Mouse (Mus musculus) gastrocnemius, adult 8-10 months (tissue): Measurements from ENCODE around the gene Colq. TPM values are rescaled to one million over a fixed set of nuclear protein-coding genes. Genes with fewer than 3 reads are reported as not detected.

Source experiments
- DNase-seq, 2 experiments: peaks; one replicate each; pipeline ENCODE4 v3.0.0; 2022; ENCODE audit warnings: low spot score in 2 of 2
- total RNA-seq, 4 experiments: library from RNA; stranded (reverse); gene quantifications; 2 replicates each; pipeline ENCODE4 v1.2.4; 2022

Colq gene
- total RNA-seq, 4 experiments from 2014 or later, result 5.7 to 7.2 (median 6.1) TPM

DNA sequence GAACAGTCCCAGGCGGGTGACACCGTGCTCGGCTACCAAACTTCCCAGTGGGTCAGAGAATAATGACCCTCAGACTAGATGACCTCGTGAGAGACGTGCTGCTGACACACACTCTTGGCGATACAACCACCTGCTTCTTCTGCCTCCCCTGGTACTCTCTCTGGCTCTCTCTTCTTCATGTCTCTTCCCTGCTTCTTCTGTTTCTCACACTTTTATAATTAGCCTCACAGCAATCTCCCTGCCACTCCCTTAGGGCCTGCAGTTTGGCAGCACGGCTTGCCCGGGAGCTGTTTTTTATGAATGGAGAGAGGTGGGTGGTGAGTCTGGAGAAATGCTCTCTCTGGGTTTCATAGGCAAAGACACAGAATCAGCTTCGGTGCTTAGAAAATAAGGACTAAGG is 15.3 kb downstream of the Colq start:
- DNase-seq, result peak in 1 of 2 experiments; percentile 30

DNA sequence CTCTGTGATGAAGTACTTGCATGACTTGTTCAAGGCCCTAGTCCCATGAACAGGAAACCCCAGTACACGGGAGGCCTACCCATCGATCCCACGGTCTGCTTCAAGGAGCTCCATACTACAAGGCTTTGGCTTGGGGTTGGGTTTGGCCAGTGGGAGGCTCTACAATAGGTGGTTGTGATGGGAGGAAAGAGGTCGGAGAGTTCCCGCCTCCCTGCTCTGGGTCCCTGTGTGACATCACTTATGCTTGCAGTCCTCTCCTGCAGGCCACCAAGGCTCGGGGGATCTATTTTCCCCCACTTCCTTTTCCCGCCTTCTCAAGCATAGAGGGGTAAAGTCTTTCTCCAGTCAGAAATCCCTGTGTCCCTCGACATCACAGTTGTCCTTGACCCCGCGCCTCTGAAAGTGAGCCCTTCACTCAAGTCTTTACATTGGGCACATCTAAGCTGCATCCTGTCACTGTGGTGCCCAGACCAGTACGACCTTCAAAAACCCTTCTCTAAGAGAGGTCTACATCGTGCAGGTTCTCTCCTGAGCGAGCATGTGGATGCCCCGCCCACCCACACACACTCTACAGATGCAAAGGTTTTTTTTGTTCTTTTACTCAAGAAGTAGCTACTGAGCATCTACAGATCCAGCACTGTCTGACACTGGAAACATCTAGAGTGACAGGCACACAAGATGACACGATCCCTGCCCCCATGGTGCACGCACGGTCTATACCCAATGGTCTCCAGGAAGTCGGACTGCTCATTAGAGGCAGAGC is 16.1 kb downstream of the Colq start:
- no peak for DNase-seq

DNA sequence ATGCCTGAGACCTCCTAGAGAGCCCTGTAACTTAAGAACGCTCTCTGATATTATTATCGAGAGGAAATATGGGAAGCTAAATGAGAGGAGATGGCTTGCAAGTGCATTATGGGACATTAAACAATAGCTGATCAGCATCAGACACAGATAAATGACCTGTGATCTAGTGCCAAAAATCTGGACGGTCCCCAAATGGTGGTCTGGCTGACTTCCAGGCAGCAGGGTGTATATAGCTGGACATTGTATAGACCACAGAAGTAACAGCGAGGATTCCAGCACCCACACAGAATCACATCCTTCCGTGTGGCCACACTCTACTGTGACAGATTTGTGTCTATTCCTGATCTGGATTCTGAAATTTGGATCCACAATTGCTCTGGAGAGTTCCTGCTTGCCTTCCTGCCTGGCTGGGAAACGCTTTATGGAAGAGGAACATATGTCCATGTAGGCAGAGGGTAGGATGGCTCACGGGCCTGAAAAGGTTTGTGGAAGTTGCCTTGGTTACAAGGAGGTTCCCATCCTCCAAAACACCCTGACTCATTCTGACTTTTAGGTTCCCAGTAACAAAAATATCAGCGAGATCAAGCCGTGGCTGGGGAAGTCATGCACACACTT is 18.5 kb downstream of the Colq start:
- no peak for DNase-seq

DNA sequence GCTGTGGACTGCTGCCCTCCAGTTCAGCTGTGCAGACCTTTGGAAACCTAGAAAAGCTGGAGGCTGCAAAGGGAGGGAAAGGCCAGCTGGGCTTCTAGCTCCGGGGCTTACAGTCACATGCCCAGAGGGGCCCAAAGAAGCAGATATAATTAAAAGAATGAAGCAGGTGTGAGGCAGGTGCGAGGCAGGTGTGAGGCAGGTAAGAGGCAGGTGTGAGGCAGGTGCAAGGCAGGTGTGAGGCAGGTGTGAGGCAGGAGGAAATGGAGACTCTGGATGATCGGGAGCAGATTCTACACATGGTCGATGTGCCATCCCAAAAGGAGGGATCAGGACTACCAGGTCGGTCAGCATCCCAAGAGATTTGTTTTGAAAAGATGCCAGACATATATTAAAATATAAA is 19.7 kb downstream of the Colq start:
- no peak for DNase-seq

DNA sequence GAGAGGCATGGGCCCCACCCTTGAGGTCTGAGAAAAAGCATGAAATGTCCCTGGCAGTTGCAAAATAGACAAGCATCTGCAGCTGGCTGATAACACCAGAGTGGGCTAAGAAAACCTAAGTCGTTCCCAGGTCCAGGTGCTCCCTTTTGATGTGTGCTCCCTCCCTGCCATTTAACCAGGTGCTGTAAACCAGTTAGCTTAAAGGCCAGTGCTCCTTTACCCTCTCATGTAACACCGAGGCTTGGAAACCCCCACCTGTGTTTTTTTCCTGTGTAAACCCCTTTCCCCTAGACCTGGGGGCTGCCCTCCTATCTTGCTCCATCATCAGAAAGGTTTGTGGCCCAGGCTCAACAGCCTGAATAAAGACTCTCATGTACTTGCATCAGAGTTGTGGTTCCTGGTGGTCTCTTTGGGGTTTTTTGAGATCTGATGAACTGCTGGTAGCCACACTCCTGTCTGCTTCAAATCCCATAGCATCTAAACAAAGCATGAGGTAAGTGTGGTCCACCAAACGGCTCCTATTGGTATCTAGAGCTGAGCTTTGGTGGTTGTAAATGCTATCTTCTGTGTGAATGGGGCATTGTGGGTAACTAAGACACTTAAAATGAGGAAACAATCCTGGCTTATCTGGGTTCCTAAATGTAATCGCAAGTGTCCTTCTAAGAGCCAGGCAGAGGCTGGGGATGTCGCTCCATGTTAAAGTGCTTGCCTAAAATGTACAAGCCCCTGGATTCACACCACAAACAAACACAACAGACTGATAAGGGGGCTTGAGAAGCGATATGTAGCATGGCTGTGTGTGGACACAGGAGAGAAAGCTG is 20.8 kb downstream of the Colq start:
- DNase-seq, result no peak

DNA sequence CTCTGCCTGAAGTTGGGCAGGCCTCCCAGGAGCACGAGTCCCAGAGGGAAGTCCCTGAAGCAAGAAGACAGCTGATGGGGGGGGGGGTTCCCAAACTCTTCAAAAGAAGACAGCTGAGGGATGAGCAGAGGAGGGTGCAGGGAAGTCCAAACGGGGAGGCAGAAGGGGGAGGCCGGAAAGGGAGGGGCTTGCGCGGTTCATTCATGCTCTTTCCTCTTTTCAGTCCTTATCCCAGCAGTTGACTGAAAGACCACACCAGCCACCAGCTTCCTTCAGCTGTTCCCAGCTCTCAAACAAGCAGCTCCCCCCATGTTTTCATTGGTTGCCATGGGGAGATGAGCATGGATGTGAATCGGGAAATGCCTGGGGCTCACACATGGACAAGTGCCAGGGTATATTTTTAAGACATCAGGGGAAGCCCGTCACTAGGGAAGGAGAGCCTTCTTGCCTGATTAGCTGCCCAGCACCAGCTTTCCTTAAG is 22.0 kb downstream of the Colq start:
- DNase-seq, result no peak

DNA sequence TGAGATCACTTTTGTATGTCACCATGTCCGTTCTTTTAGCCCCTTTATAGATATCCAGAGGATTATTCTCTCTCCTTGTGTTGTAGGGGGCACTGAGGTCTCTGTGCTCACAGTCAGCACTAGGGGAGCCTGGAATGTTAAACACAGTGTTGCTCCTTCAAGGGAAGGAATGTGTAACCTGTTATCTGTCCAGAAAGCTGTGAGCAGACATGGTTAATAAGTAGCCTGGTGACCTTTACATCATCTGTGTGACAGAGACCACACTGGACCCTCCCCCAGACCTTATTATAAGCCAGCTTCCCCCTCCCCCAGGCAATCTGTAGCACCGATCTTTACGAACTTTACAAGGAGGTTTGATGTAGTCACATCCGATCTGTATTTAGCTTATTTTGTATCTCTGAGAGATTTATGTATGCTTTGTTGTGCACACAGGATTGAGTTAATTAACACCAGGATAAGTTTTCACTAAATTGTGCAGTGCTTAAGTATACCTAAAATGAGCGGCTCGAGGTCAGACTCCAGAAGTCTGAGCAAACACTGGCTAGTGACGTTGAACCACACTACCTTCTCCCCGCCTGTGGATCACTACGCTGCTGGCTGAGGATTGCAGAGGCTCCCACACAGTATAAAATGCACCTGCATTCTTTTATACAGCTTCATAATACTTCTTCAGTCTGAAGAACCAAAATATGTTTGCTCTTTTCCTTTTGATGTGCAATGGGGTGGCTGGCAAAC is 25.5 kb downstream of the Colq start:
- no peak for DNase-seq

DNA sequence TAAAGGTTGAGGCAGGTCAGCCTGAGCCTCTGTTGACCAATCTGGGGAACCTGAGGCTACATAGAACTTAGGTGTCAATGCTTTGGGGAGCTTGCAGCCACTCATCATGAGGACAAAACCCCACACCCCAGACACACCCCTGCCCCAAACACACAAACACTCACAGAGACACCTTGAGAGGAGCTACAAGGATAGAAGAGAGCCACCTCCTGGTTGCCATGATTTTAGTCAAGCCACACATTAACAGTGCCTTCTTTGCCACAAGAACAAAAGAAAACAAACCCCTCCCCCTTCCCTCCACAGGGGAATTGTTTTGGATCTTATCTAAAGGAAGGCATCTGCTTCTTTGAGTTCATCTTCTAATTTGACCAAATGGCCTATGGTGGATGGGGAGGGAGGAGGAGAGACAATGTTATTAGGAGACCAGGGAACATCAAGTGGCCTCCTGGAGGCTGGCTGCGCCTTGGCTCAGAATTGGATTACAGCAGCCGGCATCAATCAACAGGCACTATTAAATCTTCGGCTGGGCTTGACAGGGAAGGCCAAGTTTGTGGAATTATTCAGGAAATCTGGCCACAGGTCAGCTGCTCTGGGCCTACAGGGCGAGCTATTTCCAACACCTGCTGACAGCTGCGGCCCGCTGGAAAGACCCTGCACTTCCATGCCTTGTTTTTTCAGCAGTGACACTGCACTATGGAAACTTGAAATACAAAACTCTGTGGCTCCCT is 26.5 kb downstream of the Colq start:
- DNase-seq, result peak in 1 of 2 experiments; percentile 22

DNA sequence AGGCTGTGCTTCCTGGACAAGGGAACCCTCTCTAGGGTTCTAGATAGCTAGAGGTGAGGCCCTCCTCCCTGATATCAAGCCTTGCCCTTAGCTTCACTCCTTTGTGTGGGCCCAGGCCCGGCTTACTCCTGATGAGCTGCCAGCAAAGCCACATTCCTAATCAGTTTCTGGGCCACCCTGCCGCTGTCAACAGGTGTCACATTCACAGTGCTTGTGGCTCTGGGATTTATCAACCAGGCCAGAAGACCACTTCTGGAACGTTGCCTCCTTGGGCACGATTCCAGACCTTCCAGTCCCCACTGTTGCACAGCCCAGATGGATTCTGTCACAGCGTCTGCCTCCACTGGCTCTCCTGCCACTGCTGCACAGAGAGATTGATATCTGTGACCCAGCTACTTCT is 30.3 kb downstream of the Colq start:
- no peak for DNase-seq

GRCm38 (mm10) chr14:31559216-31559615 is 31.9 kb downstream of the Colq start:
- DNase-seq, result no peak

- DNase-seq, result no peak
These were observed 33.4 kb downstream of the Colq start for GRCm38 (mm10) chr14:31557784-31558183.

DNA sequence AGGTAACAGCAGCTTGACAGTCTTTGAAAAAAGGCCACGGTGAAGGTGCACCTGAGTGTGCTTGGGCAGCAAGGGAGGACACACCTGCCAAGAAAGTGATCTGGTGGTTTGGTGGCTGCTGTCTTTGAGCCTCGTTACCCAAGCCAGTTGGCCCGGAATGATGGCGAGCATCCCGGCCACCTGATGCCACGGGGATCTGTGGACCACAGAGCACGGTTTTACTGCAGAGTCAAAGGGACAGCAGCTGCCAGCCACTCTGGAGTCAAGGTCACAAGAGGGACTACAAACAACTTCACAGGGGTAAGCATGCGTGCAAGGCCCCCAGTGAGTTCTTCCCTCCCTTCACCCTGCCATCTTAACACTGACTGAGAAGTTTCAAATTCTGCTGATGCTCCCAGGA is 33.9 kb downstream of the Colq start:
- DNase-seq, result peak; percentile 45 to 72

GRCm38 (mm10) chr14:31556526-31557260 is 34.5 kb downstream of the Colq start:
- DNase-seq, result no peak

GRCm38 (mm10) chr14:31555963-31556434 is 35.1 kb downstream of the Colq start:
- DNase-seq, result peak; percentile 70 to 85

GRCm38 (mm10) chr14:31555021-31555420 is 36.1 kb downstream of the Colq start:
- DNase-seq, result no peak

- DNase-seq, result no peak
These were observed 47.2 kb downstream of the Colq start for GRCm38 (mm10) chr14:31543885-31544442.

DNA sequence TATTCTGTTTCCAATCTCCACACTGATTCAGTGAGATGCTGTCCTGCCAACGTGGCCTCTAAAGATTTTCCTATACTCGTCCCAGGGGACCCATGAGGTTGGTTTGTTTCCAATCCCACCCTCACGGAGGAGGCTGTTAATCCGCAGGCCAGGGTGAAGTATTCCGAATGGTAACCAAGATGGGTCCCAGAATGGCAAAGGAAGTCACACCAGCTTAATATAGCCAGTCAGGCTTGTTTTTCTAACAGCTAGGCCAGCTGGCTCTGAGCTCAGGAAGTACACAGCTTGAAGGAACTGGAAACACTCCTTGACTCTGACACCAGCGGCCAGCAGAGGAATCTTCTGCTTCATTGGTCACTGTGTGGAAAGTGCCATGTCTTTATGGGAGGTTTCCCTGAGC is 53.8 kb downstream of the Colq start:
- DNase-seq, result peak; percentile 57 to 66

- DNase-seq, result no peak
These were observed 58.5 kb downstream of the Colq start for GRCm38 (mm10) chr14:31532656-31533055.

- DNase-seq, result no peak
These were observed 59.5 kb downstream of the Colq start for GRCm38 (mm10) chr14:31531506-31532148.
